Mouse (Mus musculus): Measurements from ENCODE around the gene Tnnc1. TPM values are rescaled to one million over a fixed set of nuclear protein-coding genes. Genes with fewer than 3 reads are reported as not detected.

Tnnc1 gene
- 8.9 and 17.2 TPM in 2 replicates for polyA plus RNA-seq (2014; fragmentation: Nextera tagmentation; extraction: Ambion mirVana)

DNA sequence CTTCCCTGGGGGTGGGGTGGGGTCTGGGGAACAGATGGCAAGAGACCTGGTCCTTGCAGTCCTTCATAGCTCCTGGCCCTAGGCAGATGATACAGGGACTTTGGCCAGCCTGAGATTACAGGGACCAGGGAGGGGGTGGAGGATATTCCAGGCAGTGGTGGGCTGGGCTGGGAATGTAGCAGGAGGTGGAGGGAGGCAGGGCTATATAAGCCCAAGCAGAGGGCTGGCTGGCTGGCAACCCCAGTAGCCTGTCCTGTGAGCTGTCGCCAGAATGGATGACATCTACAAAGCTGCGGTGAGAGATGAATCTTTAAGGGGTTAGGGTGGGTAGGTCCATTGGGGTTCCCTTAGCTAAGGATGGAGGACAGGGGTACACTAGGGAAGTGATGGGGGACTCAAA is at the start of gene Tnnc1:
Gene Tnnc1, plus strand, starts transcription at position 229 of the 400 bp plus-strand sequence.
- DNase-seq (ENCODE audit: low spot score) (no peak), ATAC-seq (ENCODE audit: low FRiP score) (no peak)
- Histone ChIP-seq H3K27me3 (ENCODE audit: control insufficient read depth, insufficient read depth, low read length) (no peaks in the 10 kb centered on the region), H3K4me2 (replicated peaks; ENCODE audit: low read depth, low read length) (peak within 1 kb of the TSS; percentile 95), H3K36me3 (ENCODE audit: control insufficient read depth, insufficient read depth, low read length) (peaks cover 2% of the 10 kb centered on the region; the same call in 1 of the 2 replicates), H3K27ac (ENCODE audit: low read depth, low read length) (no peak within 1 kb of the TSS), H3K9ac (ENCODE audit: low read depth, low read length) (peak within 1 kb of the TSS; percentile 97; the same call in 1 of the 2 replicates), H3K9me3 (ENCODE audit: control insufficient read depth, low read length) (no peaks in the 10 kb centered on the region), H3K4me3 (ENCODE audit: low read depth, low read length) (peak within 1 kb of the TSS; percentile 89; the same call in 1 of the 2 replicates), H3K4me1 (replicated peaks; ENCODE audit: control insufficient read depth, insufficient read depth, low read length) (peaks cover 7% of the 10 kb centered on the region; the same call in 1 of the 2 replicates)
- 87% methylated on average over 2 of the region's 2 CpGs for WGBS

DNA sequence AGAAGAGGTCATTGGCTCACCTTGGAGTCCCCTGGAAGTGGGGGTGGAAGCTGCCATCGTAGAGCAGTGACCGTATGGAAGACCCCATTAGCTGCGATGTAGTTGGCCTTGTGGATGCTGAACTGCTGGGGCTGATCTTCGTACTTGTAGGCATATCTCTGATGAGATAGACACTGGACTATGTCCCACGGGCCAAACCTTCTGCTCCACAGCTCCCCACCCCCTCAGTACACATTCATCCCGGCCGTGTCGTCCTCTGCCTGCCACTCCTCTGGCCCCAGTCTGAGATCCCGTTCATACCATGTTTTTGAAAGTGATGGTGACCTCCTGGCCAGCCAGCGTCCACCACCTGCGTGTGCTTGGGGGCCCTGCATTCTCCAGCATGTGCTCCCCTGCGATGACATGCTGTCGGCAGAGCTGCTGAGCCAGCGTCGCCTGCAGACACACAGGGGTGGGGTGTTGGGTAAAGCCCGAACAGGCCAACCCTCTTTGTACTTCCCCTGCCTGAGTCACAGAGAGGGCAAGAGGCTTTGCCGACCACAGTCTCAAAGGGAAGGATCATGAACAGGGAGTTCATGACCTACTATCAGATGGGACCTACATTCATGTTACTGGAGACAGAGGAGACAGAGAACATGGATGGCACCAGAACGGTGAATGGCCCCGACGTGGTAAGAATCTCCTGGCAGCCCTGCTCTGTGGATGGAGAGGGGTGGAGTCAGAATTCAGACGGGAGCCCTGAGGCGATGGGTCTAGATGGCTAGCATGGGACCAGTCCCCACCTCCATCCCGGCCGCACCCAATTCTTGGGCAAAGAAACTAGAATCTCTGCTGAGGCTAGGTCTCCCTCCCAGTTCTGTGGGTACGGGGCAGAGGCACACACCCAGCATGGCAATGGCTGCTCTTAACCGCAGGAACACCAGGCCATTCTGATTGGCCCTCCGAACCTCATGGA is 47.6 kb upstream of the Tnnc1 start:
- H3K27me3 ChIP-seq (ENCODE audit: control insufficient read depth, insufficient read depth, low read length): no peaks in the 10 kb centered on the region
- no peak overlapping the region for H3K4me2 ChIP-seq (replicated peaks; ENCODE audit: low read depth, low read length)
- H3K9me3 ChIP-seq (ENCODE audit: control insufficient read depth, low read length): no peaks in the 10 kb centered on the region
- H3K27ac ChIP-seq (ENCODE audit: low read depth, low read length): no peak overlapping the region
- no peak overlapping the region for H3K4me3 ChIP-seq (ENCODE audit: low read depth, low read length)
- no peaks in the 10 kb centered on the region for H3K36me3 ChIP-seq (ENCODE audit: control insufficient read depth, insufficient read depth, low read length)
- H3K4me1 ChIP-seq (replicated peaks; ENCODE audit: control insufficient read depth, insufficient read depth, low read length): no peaks in the 10 kb centered on the region
- no peak for DNase-seq (ENCODE audit: low spot score)
- WGBS: 81% methylated on average over 27 of the region's 27 CpGs
- ATAC-seq (ENCODE audit: low FRiP score): no peak
- H3K9ac ChIP-seq (ENCODE audit: low read depth, low read length): no peak overlapping the region

DNA sequence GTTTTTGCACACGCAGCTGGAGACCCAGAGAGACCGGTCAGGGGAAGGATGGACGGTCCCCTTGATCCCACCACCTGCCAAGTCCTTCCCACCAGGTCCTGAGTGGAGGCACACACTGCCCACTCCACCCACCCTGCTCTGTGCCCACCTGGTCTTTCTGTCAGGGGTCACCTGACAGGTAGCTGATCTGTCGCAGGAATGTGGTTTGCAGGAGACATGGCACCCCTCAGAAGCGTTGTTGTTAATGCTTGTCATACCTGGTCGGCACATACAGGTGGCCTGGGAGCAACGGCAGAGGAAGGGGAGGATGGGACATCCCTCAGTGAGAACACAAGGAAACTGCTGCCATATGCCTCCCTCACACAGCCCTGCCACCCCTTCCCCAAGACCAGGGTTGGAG is 46.9 kb upstream of the Tnnc1 start:
- H3K4me2 ChIP-seq (replicated peaks; ENCODE audit: low read depth, low read length): no peak overlapping the region

DNA sequence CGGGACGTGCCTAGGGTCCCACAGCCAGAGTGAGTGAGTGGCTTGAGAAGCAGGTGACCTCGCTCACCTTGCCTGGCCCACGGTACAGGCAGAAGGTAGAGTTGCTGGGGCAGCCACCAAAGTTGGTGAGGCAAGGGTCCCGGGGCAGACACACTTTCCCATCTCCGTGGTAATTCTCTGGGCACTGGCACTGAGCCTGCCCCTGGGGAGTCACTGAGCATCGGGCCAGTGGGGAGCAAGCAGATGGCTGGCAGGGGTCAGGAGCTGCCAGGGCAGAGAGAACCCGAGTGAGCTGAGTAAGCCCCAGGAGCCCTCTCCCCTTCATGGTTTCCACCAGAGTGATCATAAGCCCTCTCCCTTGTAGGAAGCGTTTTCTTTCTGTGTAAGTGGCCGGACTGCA is 46.5 kb upstream of the Tnnc1 start:
- 72% methylated on average over 10 of the region's 10 CpGs for WGBS
- no peak for ATAC-seq (ENCODE audit: low FRiP score)
- no peak overlapping the region for H3K4me2 ChIP-seq (replicated peaks; ENCODE audit: low read depth, low read length)

More for the DNA sequence above, 46.9 kb upstream of the Tnnc1 start:
- 91% methylated on average over 7 of the region's 7 CpGs for WGBS
- Histone ChIP-seq H3K27me3 (ENCODE audit: control insufficient read depth, insufficient read depth, low read length) (no peaks in the 10 kb centered on the region), H3K9me3 (ENCODE audit: control insufficient read depth, low read length) (no peaks in the 10 kb centered on the region), H3K9ac (ENCODE audit: low read depth, low read length) (no peak overlapping the region), H3K4me1 (replicated peaks; ENCODE audit: control insufficient read depth, insufficient read depth, low read length) (no peaks in the 10 kb centered on the region), H3K27ac (ENCODE audit: low read depth, low read length) (no peak overlapping the region), H3K4me3 (ENCODE audit: low read depth, low read length) (no peak overlapping the region), H3K36me3 (ENCODE audit: control insufficient read depth, insufficient read depth, low read length) (no peaks in the 10 kb centered on the region)
- DNase-seq (ENCODE audit: low spot score) (no peak), ATAC-seq (ENCODE audit: low FRiP score) (no peak)

DNA sequence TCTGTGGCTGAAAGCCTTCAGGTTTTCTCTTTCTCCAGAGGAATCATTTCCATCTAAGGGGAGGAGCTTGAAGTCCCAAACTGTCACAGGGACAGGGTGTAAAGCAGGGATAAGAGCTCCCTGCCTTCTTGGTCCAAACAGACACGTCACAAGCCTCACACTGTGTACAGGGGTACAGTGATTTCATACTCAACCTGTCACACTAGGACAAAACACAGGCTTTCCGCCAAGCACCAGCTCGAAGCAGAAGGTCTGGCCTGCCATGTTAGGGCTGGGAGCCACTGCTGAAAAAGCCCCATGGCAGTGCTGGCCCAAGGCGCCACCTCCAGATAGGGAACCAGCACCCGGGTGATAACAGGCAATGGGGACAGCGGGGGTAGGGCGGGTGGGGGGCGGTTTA is 44.0 kb upstream of the Tnnc1 start:
- H3K27me3 ChIP-seq (ENCODE audit: control insufficient read depth, insufficient read depth, low read length): no peaks in the 10 kb centered on the region
- no peak overlapping the region for H3K4me2 ChIP-seq (replicated peaks; ENCODE audit: low read depth, low read length)
- 85% methylated on average over 8 of the region's 8 CpGs for WGBS
- H3K9me3 ChIP-seq (ENCODE audit: control insufficient read depth, low read length): no peaks in the 10 kb centered on the region
- no peak overlapping the region for H3K9ac ChIP-seq (ENCODE audit: low read depth, low read length)
- H3K27ac ChIP-seq (ENCODE audit: low read depth, low read length): no peak overlapping the region
- no peak overlapping the region for H3K4me3 ChIP-seq (ENCODE audit: low read depth, low read length)
- ATAC-seq (ENCODE audit: low FRiP score): no peak
- no peaks in the 10 kb centered on the region for H3K36me3 ChIP-seq (ENCODE audit: control insufficient read depth, insufficient read depth, low read length)
- no peak for DNase-seq (ENCODE audit: low spot score)
- no peaks in the 10 kb centered on the region for H3K4me1 ChIP-seq (replicated peaks; ENCODE audit: control insufficient read depth, insufficient read depth, low read length)

More for the DNA sequence above, 46.5 kb upstream of the Tnnc1 start:
- H3K9me3 ChIP-seq (ENCODE audit: control insufficient read depth, low read length): no peaks in the 10 kb centered on the region
- H3K4me1 ChIP-seq (replicated peaks; ENCODE audit: control insufficient read depth, insufficient read depth, low read length): no peaks in the 10 kb centered on the region
- DNase-seq (ENCODE audit: low spot score): no peak
- no peaks in the 10 kb centered on the region for H3K36me3 ChIP-seq (ENCODE audit: control insufficient read depth, insufficient read depth, low read length)
- no peak overlapping the region for H3K4me3 ChIP-seq (ENCODE audit: low read depth, low read length)
- no peak overlapping the region for H3K27ac ChIP-seq (ENCODE audit: low read depth, low read length)
- H3K9ac ChIP-seq (ENCODE audit: low read depth, low read length): no peak overlapping the region
- no peaks in the 10 kb centered on the region for H3K27me3 ChIP-seq (ENCODE audit: control insufficient read depth, insufficient read depth, low read length)

DNA sequence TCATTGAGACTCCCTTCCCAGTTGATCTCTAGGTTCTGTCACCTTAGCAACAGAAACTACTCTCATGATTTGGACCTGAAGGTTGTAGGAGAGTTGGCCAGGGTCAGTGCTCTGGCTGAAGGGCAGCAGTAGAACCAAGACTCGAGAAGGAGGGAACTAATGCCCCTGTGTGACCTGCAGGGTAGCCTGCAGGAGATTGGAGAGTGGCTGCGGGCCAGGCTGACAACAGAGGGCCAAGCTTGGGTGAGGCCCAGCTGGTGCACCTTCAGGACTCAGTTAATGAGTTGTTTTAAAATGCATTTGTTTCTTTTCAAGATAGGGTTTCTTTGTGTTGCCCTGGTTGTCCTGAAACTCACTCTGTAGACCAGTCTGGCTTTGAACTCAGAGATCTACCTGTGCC is 43.1 kb upstream of the Tnnc1 start:
- H3K27ac ChIP-seq (ENCODE audit: low read depth, low read length): no peak overlapping the region

DNA sequence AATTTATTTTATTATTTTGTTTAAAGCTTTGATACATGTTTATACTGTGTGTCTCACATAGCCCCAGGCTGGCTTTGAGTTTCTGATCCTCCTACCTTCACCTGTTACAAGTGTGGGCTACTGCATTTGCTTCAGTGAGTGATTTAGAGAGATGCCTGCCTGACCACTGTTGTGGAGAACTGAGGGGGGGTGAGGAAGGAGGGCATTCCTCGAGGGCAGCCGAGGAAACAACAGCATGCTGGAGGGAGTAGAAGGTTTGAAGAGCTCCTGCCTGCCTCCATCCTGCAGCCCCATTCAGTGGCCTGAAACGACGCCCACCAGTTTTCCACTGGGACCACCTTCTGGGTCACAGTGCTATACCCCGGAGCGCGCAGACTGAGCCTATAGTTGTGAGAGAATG is 42.7 kb upstream of the Tnnc1 start:
- Histone ChIP-seq H3K4me3 (ENCODE audit: low read depth, low read length) (no peak overlapping the region), H3K4me2 (replicated peaks; ENCODE audit: low read depth, low read length) (no peak overlapping the region), H3K27ac (ENCODE audit: low read depth, low read length) (no peak overlapping the region), H3K27me3 (ENCODE audit: control insufficient read depth, insufficient read depth, low read length) (no peaks in the 10 kb centered on the region), H3K36me3 (ENCODE audit: control insufficient read depth, insufficient read depth, low read length) (peaks cover 1% of the 10 kb centered on the region; the same call in 1 of the 2 replicates), H3K9me3 (ENCODE audit: control insufficient read depth, low read length) (no peaks in the 10 kb centered on the region), H3K4me1 (replicated peaks; ENCODE audit: control insufficient read depth, insufficient read depth, low read length) (no peaks in the 10 kb centered on the region), H3K9ac (ENCODE audit: low read depth, low read length) (no peak overlapping the region)
- DNase-seq (ENCODE audit: low spot score): no peak
- WGBS: 48% methylated on average over 7 of the region's 7 CpGs
- ATAC-seq (ENCODE audit: low FRiP score): no peak

More for the DNA sequence above, 43.1 kb upstream of the Tnnc1 start:
- Histone ChIP-seq H3K27me3 (ENCODE audit: control insufficient read depth, insufficient read depth, low read length) (no peaks in the 10 kb centered on the region), H3K9me3 (ENCODE audit: control insufficient read depth, low read length) (no peaks in the 10 kb centered on the region), H3K4me1 (replicated peaks; ENCODE audit: control insufficient read depth, insufficient read depth, low read length) (no peaks in the 10 kb centered on the region), H3K4me3 (ENCODE audit: low read depth, low read length) (no peak overlapping the region), H3K36me3 (ENCODE audit: control insufficient read depth, insufficient read depth, low read length) (no peaks in the 10 kb centered on the region), H3K4me2 (replicated peaks; ENCODE audit: low read depth, low read length) (no peak overlapping the region), H3K9ac (ENCODE audit: low read depth, low read length) (no peak overlapping the region)
- 73% methylated on average over 2 of the region's 2 CpGs for WGBS
- DNase-seq (ENCODE audit: low spot score) (no peak), ATAC-seq (ENCODE audit: low FRiP score) (no peak)

DNA sequence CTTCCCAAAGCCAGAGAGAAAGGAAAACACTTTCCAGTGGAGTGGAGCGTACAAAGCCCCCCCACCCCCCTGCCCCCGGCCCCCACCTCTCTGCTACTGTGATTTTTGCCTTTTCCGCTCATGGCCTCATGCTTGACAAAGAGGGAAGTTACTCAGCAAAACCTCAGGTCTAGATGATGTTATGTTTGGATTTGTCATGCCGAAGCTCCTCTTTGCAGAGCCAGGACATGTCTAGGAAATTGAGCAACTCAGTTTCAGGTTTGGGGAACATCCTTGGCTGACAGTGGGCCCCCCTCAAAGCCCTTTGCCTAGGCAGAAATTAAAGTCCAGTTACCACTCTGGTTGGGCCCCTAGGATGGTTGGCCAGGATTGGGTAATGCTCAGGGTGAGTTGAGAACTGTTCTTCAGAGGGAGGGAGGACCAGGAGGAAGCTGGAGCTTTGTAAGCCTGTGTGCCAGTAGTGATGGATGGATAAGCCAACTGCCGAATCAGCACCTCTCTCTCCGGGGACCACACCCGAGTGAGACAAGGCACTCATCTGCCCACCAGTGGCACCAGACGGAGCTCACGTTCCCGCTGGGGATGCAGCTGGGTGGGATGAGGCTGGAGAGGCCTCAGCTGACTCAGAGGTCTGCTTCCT is 42.0 kb upstream of the Tnnc1 start:
- no peak overlapping the region for H3K4me2 ChIP-seq (replicated peaks; ENCODE audit: low read depth, low read length)

More for the DNA sequence above, 42.0 kb upstream of the Tnnc1 start:
- ATAC-seq (ENCODE audit: low FRiP score): no peak
- 51% methylated on average over 9 of the region's 10 CpGs for WGBS
- Histone ChIP-seq H3K4me1 (replicated peaks; ENCODE audit: control insufficient read depth, insufficient read depth, low read length) (no peaks in the 10 kb centered on the region), H3K9ac (ENCODE audit: low read depth, low read length) (no peak overlapping the region), H3K27ac (ENCODE audit: low read depth, low read length) (no peak overlapping the region), H3K9me3 (ENCODE audit: control insufficient read depth, low read length) (no peaks in the 10 kb centered on the region), H3K36me3 (ENCODE audit: control insufficient read depth, insufficient read depth, low read length) (peaks cover 8% of the 10 kb centered on the region; the same call in 1 of the 2 replicates), H3K4me3 (ENCODE audit: low read depth, low read length) (no peak overlapping the region), H3K27me3 (ENCODE audit: control insufficient read depth, insufficient read depth, low read length) (no peaks in the 10 kb centered on the region)
- DNase-seq (ENCODE audit: low spot score): no peak
